In the genomic region with DNA sequence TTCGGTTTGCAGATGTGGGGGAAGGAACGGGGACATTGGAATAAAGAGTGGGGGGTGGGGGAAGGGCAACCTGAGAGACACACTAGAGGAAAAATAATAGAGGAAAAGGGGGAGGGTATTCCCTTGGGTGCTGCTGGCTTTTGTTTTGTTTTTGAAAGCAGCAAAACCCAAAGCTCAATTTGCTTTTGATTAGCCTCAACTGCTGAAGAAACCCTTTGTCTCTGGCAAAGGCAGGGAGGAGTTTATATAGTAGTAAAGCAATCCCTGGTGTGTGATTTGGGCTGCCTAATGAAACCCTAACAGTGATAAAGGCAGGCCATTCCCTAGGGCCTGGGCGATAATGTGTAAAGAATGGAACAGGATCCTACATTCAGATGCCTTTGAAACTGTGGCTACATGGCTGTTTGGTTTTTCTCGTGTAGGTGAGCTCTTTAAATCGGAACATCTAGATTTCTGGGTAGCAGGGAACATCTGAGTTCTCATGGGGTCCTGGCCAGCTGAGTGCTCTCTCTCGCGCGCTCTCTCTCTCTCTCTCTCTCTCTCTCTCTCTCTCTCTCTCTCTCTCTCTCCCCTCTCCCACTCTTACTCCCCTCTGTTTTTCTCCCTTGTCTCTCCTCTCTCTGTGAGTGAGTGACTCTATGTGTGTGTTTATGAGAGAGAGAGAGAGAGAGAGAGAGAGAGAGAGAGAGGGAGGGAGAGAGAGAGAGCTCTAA, we compare ENCODE assay signal across 11 mouse cellular contexts. TPM values are rescaled to one million over a fixed set of nuclear protein-coding genes. Genes with fewer than 3 reads are reported as not detected.
A peak's percentile ranks its signal among the peaks of the same experiment; 100 is the strongest.
DNase-seq lines count a peak whose midpoint lies in the region; ATAC-seq and TF ChIP-seq lines count a peak whose summit lies in the region.
"Had no signal": no experiment of that assay in that cellular context is flagged by ENCODE, and none has a peak within 500 bp of the region (broad histone marks: within the 10 kb centered on the region; RNA-seq: fewer than 3 reads in every experiment).

No protein-coding gene starts in this region.

- 41% methylated on average over 8 of the region's 8 CpGs for WGBS in lung, embryonic 16.5 days
- WGBS in forebrain, embryonic 13.5 days = 4% methylated on average over 8 of the region's 8 CpGs
- WGBS in limb, embryonic 14.5 days = 18% methylated on average over 8 of the region's 8 CpGs

- no peaks in the 10 kb centered on the region for H3K36me3 ChIP-seq in lung, embryonic 16.5 days (ENCODE audit: control insufficient read depth, insufficient read depth, low read length)
- no peaks in the 10 kb centered on the region for H3K36me3 ChIP-seq in forebrain, embryonic 13.5 days (ENCODE audit: poor library complexity, severe bottlenecking)
- no peaks in the 10 kb centered on the region for H3K36me3 ChIP-seq in limb, embryonic 14.5 days (ENCODE audit: control insufficient read depth, insufficient read depth, low read length)
- H3K36me3 ChIP-seq: intestine, embryonic 15.5 days; liver, embryonic 15.5 days had no signal

- TF ChIP-seq POLR2A in limb, embryonic 14.5 days (IDR thresholded peaks at IDR 0.05; ENCODE audit: borderline replicate concordance, extremely low read depth, insufficient read depth, insufficient read length) = no peak

- peaks cover 14% of the 10 kb centered on the region for H3K4me1 ChIP-seq in lung, embryonic 16.5 days (replicated peaks; ENCODE audit: control insufficient read depth, insufficient read depth, low read length)
- H3K4me1 ChIP-seq in forebrain, embryonic 13.5 days = peaks cover 24% of the 10 kb centered on the region
- peaks cover 7% of the 10 kb centered on the region; the same call in 1 of the 2 replicates for H3K4me1 ChIP-seq in limb, embryonic 14.5 days (ENCODE audit: control insufficient read depth, insufficient read depth, low read length)

- ATAC-seq in lung, embryonic 16.5 days (ENCODE audit: low read depth) = no peak
- ATAC-seq in forebrain, embryonic 13.5 days = peak; percentile 54; the same call in 1 of the 2 replicates
- peak; percentile 38; the same call in 1 of the 2 replicates for ATAC-seq in limb, embryonic 14.5 days (ENCODE audit: low FRiP score, low read depth)
- ATAC-seq: intestine, embryonic 15.5 days had no signal

- DNase-seq in lung, adult 18-20 months = no peak
- DNase-seq in limb, embryonic 14.5 days (ENCODE audit: low spot score) = peak; percentile 60
- DNase-seq in retina, embryonic 14.5 days (ENCODE audit: low spot score) = peak; percentile 33
- DNase-seq in left cerebral cortex, postnatal 4 days = no peak
- DNase-seq in left cerebral cortex, postnatal 25 days (ENCODE audit: low spot score in 2 of 2) = no peak
- no peak for DNase-seq in frontal cortex, adult 2 months (ENCODE audit: extremely low spot score in 1 of 2, low spot score in 1 of 2)

- no peaks in the 10 kb centered on the region for H3K27me3 ChIP-seq in lung, embryonic 16.5 days (ENCODE audit: control insufficient read depth, insufficient read depth, low read depth, low read length)
- no peaks in the 10 kb centered on the region for H3K27me3 ChIP-seq in forebrain, embryonic 13.5 days
- no peaks in the 10 kb centered on the region for H3K27me3 ChIP-seq in limb, embryonic 14.5 days (ENCODE audit: control insufficient read depth, insufficient read depth, low read length)
- H3K27me3 ChIP-seq: intestine, embryonic 15.5 days had no signal

- intact Hi-C loops in left cerebral cortex, postnatal 4 days (cut with DNase I) = no loop called here
- intact Hi-C loops in left cerebral cortex, postnatal 25 days (cut with DNase I) = no loop called here

- no peak overlapping the region for H3K4me2 ChIP-seq in lung, embryonic 16.5 days (ENCODE audit: low read depth, low read length)
- H3K4me2 ChIP-seq in forebrain, embryonic 13.5 days = peak overlapping the region; percentile 57
- peak overlapping the region; percentile 22 for H3K4me2 ChIP-seq in limb, embryonic 14.5 days (replicated peaks; ENCODE audit: low read depth, low read length, severe bottlenecking)

- H3K9me3 ChIP-seq in lung, embryonic 16.5 days (ENCODE audit: control insufficient read depth, low read length) = no peaks in the 10 kb centered on the region
- H3K9me3 ChIP-seq in forebrain, embryonic 13.5 days (replicated peaks) = no peaks in the 10 kb centered on the region
- no peaks in the 10 kb centered on the region for H3K9me3 ChIP-seq in limb, embryonic 14.5 days (ENCODE audit: control insufficient read depth, low read length)
- H3K9me3 ChIP-seq: intestine, embryonic 15.5 days; liver, embryonic 15.5 days had no signal

- no peak overlapping the region for H3K4me3 ChIP-seq in lung, embryonic 16.5 days (ENCODE audit: low read length)
- H3K4me3 ChIP-seq in forebrain, embryonic 13.5 days = no peak overlapping the region; the same call in 1 of the 2 replicates
- H3K4me3 ChIP-seq in limb, embryonic 14.5 days (replicated peaks; ENCODE audit: low read length) = no peak overlapping the region

- H3K27ac ChIP-seq in lung, embryonic 16.5 days (ENCODE audit: low read length) = peak overlapping the region; percentile 15
- peak overlapping the region; percentile 49 for H3K27ac ChIP-seq in forebrain, embryonic 13.5 days
- 0 out of 2 replicates have a peak overlapping the region, but pooled peaks have one; percentile 15 for H3K27ac ChIP-seq in limb, embryonic 14.5 days (replicated peaks; ENCODE audit: low read depth, low read length)
- H3K27ac ChIP-seq: intestine, embryonic 15.5 days; liver, embryonic 15.5 days had no signal

- no peak overlapping the region for H3K9ac ChIP-seq in lung, embryonic 16.5 days (ENCODE audit: low read length)
- H3K9ac ChIP-seq in forebrain, embryonic 13.5 days = no peak overlapping the region
- H3K9ac ChIP-seq in limb, embryonic 14.5 days (ENCODE audit: low read depth, low read length, severe bottlenecking) = no peak overlapping the region
- H3K9ac ChIP-seq: intestine, embryonic 15.5 days; liver, embryonic 15.5 days had no signal

RNA-seq across cellular contexts. Expression of gene Itga8, which starts 26.8 kb away (rescaled TPM):
- polyA plus RNA-seq in lung, embryonic 16.5 days (2015; fragmentation: Nextera tagmentation; extraction: Ambion mirVana) = 33.4 and 36.7 TPM in 2 replicates
- polyA plus RNA-seq in forebrain, embryonic 13.5 days (2015; fragmentation: Nextera tagmentation; extraction: Ambion mirVana) = 1.7 and 2.0 TPM in 2 replicates
- 10.7 and 11.3 TPM in 2 replicates for polyA plus RNA-seq in limb, embryonic 14.5 days (2012; rRNA removed)
- 14.6 and 18.4 TPM in 2 replicates for polyA plus RNA-seq in limb, embryonic 14.5 days (2014; fragmentation: Nextera tagmentation; extraction: Ambion mirVana)
- 1 to 10 TPM; 6.1 to 6.5 TPM for total RNA-seq in left cerebral cortex, postnatal 4 days (2021)
- 1 to 10 TPM; 9.3 to 9.8 TPM for total RNA-seq in left cerebral cortex, postnatal 25 days (2021)
- polyA plus RNA-seq in frontal cortex, adult 2 months (2012; rRNA removed) = 4.0 and 7.5 TPM in 2 replicates
- total RNA-seq: MEL had no signal

Comparison
In these comparisons a context has a peak if more than half of its experiments do, and no peak if none do; other contexts are left out.
1. DNase-seq: peak in limb, embryonic 14.5 days (single experiment) and retina, embryonic 14.5 days (single experiment); none in lung, adult 18-20 months (0 of 2), left cerebral cortex, postnatal 4 days (single experiment), left cerebral cortex, postnatal 25 days (0 of 2) and frontal cortex, adult 2 months (0 of 2).
2. Peak in every context shown above with its lines, with median percentiles within 50 percentile points of each other: H3K27ac ChIP-seq.